Mouse (Mus musculus): ENCODE data around the gene Adamts7.

Gene Adamts7

DNA sequence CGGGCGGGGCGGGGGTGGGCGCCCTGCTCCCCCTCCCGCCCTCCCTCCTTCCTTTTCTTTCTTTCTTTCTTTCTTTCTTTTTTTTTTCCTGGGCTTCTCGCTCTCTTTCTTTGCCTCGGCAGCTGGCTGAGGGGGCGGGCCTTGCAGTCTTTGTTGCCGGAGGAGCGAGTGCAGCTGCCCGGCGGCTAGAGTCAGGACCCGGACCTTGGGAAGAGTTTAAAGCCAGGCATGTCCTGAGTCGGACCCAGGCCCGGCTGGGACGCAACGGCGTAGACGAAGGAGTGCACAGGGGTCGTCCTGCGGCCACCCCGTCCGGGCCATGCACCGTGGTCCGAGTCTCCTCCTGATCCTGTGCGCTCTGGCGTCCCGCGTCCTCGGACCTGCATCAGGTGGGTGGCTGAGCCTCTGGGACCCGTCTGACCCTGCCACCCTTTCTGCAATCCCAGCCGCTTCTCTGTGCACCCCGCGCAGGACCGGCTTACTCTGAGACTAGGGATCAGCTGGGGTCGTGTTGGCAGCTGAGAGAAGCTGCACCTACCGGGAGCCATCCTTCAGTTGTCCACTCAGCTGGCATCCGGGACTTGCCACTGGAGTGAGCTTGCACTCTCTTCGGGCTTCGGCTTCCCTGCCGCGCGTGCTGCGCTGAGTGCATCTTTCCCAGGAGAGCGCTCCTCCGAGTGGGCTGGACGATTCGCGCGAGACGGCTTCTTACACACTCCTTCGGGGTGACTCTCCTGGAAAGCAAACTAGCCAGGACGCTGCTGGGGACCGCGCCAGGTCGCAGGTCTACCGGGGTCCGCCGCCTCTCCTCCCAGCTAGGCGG lies at the start of gene Adamts7:
Adamts7 (plus strand) TSS at position 144 of the 823 bp plus-strand sequence.
- peak; percentile 29 for DNase-seq (ENCODE audit: low read depth, low spot score)

- DNase-seq (ENCODE audit: low read depth, low spot score), result no peak
Observed at GRCm38 (mm10) chr9:90113151-90113550, 49.7 kb upstream of the Adamts7 start.

GRCm38 (mm10) chr9:90113651-90114566 lies 49.0 kb upstream of the Adamts7 start:
- peak; percentile 72 for DNase-seq (ENCODE audit: low read depth, low spot score)

GRCm38 (mm10) chr9:90114567-90115307 lies 48.1 kb upstream of the Adamts7 start, which contains the start of gene Morf4l1:
Gene Morf4l1 (minus strand): TSS chr9:90114774.
- DNase-seq (ENCODE audit: low read depth, low spot score), result peak; percentile 89

- DNase-seq (ENCODE audit: low read depth, low spot score), result no peak
Observed at GRCm38 (mm10) chr9:90115308-90115700, 47.6 kb upstream of the Adamts7 start.

- no peak for DNase-seq (ENCODE audit: low read depth, low spot score)
Observed at GRCm38 (mm10) chr9:90117234-90117633, 45.6 kb upstream of the Adamts7 start.

GRCm38 (mm10) chr9:90122246-90122740 lies 40.6 kb upstream of the Adamts7 start:
- no peak for DNase-seq (ENCODE audit: low read depth, low spot score)

DNA sequence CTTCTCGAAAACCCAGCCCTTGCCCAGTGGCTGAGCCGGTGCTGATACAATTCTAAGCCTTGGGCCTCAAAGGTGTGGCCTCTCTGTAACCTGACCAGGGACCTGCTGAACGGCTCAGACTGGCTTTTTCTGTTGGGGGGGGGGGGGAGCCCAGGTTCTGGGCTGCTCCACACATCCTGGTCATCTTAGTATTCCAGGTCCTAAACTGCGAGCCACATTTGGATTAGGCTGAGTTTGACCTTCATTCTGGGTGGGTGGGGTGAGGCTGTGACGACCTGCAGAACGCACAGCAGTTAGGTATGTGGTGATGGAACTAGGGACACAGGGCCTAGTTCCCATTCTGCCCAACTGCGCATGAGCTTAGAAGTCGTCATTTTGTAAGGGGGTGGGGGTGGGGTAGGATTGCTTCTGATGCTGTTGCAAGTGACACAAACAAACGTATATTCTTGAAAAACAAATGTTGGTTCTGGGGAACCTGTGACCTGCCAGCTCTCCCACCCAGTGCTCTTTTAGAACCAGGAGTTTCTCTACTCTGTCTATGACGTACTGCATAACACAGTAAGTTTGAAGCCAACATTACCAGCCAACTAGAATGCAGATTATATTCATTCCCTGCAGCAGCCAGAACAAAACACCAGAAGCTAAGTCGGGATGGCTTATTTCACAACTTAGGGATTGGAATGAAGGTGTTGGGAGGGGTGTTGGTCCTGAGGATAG lies 38.6 kb upstream of the Adamts7 start:
- no peak for DNase-seq (ENCODE audit: low read depth, low spot score)

DNA sequence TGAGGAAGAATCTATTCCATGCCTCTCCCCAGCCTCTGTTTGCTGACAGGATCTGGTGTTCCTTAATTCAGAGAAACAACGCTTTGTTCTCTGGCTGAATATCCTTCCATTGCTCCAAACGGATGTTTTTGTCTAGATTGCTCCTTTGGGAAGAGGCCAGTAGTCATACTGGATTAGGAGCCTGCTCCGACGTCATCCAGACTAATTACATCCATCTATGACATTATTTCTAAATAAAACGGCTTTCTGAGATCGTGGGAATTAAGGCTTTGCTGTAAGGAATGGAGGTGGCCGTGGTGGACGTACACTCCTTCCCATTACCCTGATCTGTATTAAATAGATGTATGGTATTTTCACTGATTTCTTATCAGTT lies 38.0 kb upstream of the Adamts7 start:
- no peak for DNase-seq (ENCODE audit: low read depth, low spot score)

- no peak for DNase-seq (ENCODE audit: low read depth, low spot score)
Observed at GRCm38 (mm10) chr9:90125416-90126099, 37.3 kb upstream of the Adamts7 start.

GRCm38 (mm10) chr9:90126260-90127010 lies 36.4 kb upstream of the Adamts7 start:
- peak; percentile 34 for DNase-seq (ENCODE audit: low read depth, low spot score)

- no peak for DNase-seq (ENCODE audit: low read depth, low spot score)
Observed at GRCm38 (mm10) chr9:90127146-90127545, 35.7 kb upstream of the Adamts7 start.

DNA sequence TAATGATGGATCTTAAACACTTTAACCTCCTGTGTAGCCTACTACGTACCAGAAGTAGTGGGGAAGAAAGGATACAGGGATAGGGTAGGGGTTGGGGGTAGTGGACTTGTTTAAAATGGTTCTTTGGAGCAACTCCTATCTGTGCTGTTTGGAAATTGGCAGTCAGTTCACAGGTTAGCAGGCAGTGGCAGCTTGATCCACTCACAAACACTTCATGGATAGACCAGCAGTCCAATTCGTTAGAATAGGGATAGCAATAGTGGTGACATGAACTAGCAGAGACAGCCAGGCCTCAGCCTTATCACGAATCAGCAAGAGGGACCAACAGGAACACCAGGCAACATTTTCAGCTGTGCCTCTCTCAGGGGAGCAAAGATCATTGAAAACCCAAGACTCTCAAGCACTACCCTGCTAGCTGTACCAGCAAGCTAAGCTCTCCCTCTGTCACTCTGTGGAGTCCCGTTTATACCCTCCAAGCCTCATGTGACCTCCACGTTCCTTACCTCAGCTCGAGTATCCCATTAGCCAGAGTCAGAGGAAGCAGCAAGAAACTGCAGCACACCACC lies 34.1 kb upstream of the Adamts7 start:
- no peak for DNase-seq (ENCODE audit: low read depth, low spot score)

- DNase-seq (ENCODE audit: low read depth, low spot score), result no peak
Observed at GRCm38 (mm10) chr9:90133562-90134355, 29.1 kb upstream of the Adamts7 start.

DNA sequence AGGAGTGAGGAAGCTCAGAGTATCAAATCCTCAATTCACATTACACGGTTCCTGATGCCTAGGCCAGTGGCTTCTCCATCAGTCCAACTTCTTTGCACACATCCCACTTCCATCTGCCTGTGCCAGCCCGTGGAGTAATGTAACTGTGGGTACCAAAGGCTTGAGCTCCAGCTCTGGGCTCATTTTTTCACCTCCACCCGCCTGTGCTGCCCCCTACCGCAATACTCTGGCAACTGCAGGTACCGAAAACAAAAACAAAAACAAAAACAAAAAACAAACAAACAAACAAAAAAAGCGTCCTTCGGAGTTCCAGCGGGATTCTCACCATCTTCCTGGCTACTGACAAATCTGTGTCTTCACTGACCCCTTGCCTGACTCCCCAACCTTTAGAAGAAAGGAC lies 27.4 kb upstream of the Adamts7 start:
- DNase-seq (ENCODE audit: low read depth, low spot score), result no peak

DNA sequence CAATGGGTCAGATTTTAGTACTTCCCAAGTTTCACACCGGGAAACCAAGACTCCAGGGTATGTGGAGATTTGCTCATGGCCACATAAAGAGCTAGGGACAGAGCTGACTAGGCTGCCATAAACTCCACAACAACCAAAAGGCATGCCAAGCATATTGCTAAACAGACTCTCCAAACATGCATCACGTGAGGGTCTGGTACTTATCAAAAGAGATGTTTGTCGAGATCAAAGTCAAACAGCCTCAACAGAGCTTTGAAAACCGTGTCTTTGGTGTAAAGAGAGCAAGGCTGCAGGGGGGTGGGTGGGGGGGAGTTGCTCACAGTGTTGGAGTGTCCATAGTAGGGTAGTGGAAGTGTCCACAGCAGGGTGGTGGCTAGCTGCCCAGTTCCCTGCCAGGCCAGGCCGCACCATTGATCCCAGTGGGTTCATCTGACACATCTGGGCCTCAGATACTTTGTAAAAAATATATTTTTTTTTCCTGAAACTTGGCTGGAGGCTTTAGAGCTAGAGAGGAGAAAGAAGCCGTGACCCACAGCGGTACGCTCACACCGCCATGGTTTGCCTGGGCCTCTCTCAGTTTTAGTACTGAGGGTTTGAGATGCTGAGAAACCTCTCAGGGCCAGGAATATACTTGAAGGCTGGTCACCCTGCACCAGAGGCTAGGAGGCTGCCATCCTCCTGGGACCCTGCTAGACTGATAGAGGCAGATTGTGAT lies 26.7 kb upstream of the Adamts7 start:
- DNase-seq (ENCODE audit: low read depth, low spot score), result no peak

DNA sequence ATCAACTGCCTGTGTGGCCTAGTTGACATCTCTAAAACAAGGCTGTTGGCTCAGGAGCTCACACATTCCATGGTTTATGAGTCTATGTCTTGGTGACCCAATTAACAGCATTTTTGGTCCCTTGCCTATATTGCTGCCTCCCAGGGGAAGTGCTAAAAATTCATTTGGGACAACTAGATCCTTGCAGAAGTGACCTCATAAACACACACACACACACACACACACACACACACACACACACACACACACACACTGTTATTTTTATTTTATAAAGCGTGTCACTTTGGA lies 26.2 kb upstream of the Adamts7 start:
- no peak for DNase-seq (ENCODE audit: low read depth, low spot score)

- no peak for DNase-seq (ENCODE audit: low read depth, low spot score)
Observed at GRCm38 (mm10) chr9:90145788-90146187, 17.1 kb upstream of the Adamts7 start.

Measured in retina, postnatal 7 days (tissue).